Mouse (Mus musculus) hindbrain, embryonic 11.5 days (tissue): ENCODE measurements around the gene 2410137M14Rik. TPM values are rescaled to one million over a fixed set of nuclear protein-coding genes. Genes with fewer than 3 reads are reported as not detected.
"Not testable (repeated sequence)": the region's sequence is repeated elsewhere in the genome, so short reads cannot be mapped to it uniquely, and the experiment has no call there.

Source experiments
- ATAC-seq: fragments of 200-750 bp; cut with Nextera tagmentation; 2 replicates; pipeline ENCODE4 v1.8.0; 2017; ENCODE audit warnings: mild to moderate bottlenecking, moderate TSS enrichment, moderate library complexity; ENCODE audit not compliant: low FRiP score
- DNase-seq: peaks from one replicate; pipeline ENCODE4 v3.0.0-alpha.2; 2015; ENCODE audit warnings: low spot score
- H3K27ac ChIP-seq: fragments of 300-500 bp; sonication (generic); 2 replicates; pipeline ENCODE4 v1.5.1; 2014; ENCODE audit warnings: mild to moderate bottlenecking, low read depth, low read length
- H3K27me3 ChIP-seq: fragments of 300-500 bp; sonication (generic); 2 replicates; pipeline ENCODE4 v1.6.1; 2014; ENCODE audit warnings: mild to moderate bottlenecking, low read length, moderate library complexity, mixed read lengths; ENCODE audit not compliant: control insufficient read depth, insufficient read depth
- H3K36me3 ChIP-seq: fragments of 300-500 bp; sonication (generic); 2 replicates; pipeline ENCODE4 v1.6.1; 2014; ENCODE audit warnings: mild to moderate bottlenecking, low read length, moderate library complexity, mixed read lengths; ENCODE audit not compliant: control insufficient read depth, insufficient read depth
- H3K4me1 ChIP-seq: fragments of 300-500 bp; sonication (generic); replicated peaks from 2 replicates; pipeline ENCODE4 v1.6.1; 2014; ENCODE audit warnings: low read length, mixed read lengths; ENCODE audit not compliant: control insufficient read depth, insufficient read depth
- H3K4me2 ChIP-seq: fragments of 300-500 bp; sonication (generic); replicated peaks from 2 replicates; pipeline ENCODE4 v1.6.1; 2014; ENCODE audit warnings: mild to moderate bottlenecking, low read depth, low read length
- H3K4me3 ChIP-seq: fragments of 300-500 bp; sonication (generic); 2 replicates; pipeline ENCODE4 v1.5.1; 2014; ENCODE audit warnings: low read depth, low read length
- H3K9ac ChIP-seq: fragments of 300-500 bp; sonication (generic); 2 replicates; pipeline ENCODE4 v1.6.1; 2014; ENCODE audit warnings: low read depth, low read length
- H3K9me3 ChIP-seq: fragments of 300-500 bp; sonication (generic); 2 replicates; pipeline ENCODE4 v1.6.1; 2016; ENCODE audit warnings: low read length; ENCODE audit not compliant: control insufficient read depth
- WGBS: fragments of 180-500 bp; shearing (Covaris S2); extraction: QIAGEN DNeasy Blood & Tissue Kit; methylation state at CpG from one replicate; pipeline ENCODE4 v1.1.7; 2014; 5-methylcytosine and 5-hydroxymethylcytosine counted together
- polyA plus RNA-seq: library from polyadenylated mRNA; unstranded; fragments of >200 nt; fragmentation: Nextera tagmentation; extraction: Ambion mirVana; gene quantifications from 2 replicates; pipeline ENCODE4 v1.2.1, GENCODE M21; 2014

2410137M14Rik gene
- polyA plus RNA-seq, 1 experiment from 2014 or later: not detected

GRCm38 (mm10) chr17:37000863-37001262 lies 19.8 kb upstream of the 2410137M14Rik start, which contains the start of gene Zfp57:
TSS of gene Zfp57 (plus strand) at chr17:37001163.
- no peaks in the 10 kb centered on the region for H3K9me3 ChIP-seq
- WGBS: 94% methylated on average over 7 of the region's 7 CpGs
- H3K4me1 ChIP-seq: 0 out of 2 replicates have a peak, but pooled peaks cover 2% of the 10 kb centered on the region
- peak within 1 kb of the TSS; percentile 80; the same call in 1 of the 2 replicates for H3K4me3 ChIP-seq
- no peak for DNase-seq
- no peaks in the 10 kb centered on the region for H3K27me3 ChIP-seq
- no peak for ATAC-seq
- H3K27ac ChIP-seq: no peak within 1 kb of the TSS
- H3K4me2 ChIP-seq: peak within 1 kb of the TSS; percentile 61; the same call in 1 of the 2 replicates
- H3K9ac ChIP-seq: no peak within 1 kb of the TSS
- H3K36me3 ChIP-seq: no peaks in the 10 kb centered on the region

- no peak overlapping the region for H3K4me3 ChIP-seq
- ATAC-seq: no peak
- no peak for DNase-seq
- H3K36me3 ChIP-seq: no peaks in the 10 kb centered on the region
- H3K27me3 ChIP-seq: no peaks in the 10 kb centered on the region
- 77% methylated on average over 2 of the region's 2 CpGs for WGBS
- no peak overlapping the region for H3K4me2 ChIP-seq
- H3K27ac ChIP-seq: no peak overlapping the region
- H3K9ac ChIP-seq: no peak overlapping the region
- H3K4me1 ChIP-seq: 0 out of 2 replicates have a peak, but pooled peaks cover 2% of the 10 kb centered on the region
- no peaks in the 10 kb centered on the region for H3K9me3 ChIP-seq
These were observed 17.4 kb upstream of the 2410137M14Rik start for GRCm38 (mm10) chr17:36998477-36998876.

DNA sequence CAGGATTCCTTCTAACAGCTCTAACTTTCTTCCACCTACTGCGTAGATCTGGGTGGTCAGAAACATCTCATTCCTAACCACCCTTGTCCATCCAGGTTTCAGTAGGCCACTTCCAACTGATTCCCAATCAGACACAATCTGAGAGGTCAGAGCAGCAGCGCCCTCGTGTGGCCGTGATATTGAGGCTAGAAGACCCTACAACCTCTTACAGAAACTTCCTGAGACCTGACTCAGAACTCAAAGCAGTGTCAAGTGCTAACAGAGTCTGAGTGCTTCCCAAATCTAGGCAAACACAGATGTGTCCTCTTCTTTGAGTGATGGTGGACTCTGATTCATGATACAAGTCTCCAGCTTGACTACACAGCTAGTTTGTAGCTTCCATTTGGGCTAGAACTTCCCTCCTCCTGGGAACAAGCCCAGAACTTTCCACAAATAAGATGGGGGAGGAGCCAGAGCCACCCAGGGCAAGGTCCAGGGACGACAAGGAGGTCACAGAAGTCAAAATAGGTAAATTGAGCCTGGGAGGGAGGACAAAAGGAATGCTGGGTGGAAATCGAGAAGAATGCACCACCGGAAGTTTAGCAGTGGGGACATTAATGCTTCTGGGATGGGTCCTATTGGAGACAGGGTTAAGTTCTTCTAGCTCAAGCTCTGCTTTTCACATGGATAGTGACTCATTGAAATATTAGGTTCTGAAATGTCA lies 16.1 kb upstream of the 2410137M14Rik start:
- Histone ChIP-seq H3K27ac (no peak overlapping the region), H3K9me3 (no peaks in the 10 kb centered on the region), H3K36me3 (no peaks in the 10 kb centered on the region), H3K27me3 (no peaks in the 10 kb centered on the region), H3K4me2 (no peak overlapping the region), H3K4me3 (no peak overlapping the region), H3K9ac (no peak overlapping the region), H3K4me1 (no peaks in the 10 kb centered on the region)
- peak; percentile 57; the same call in 1 of the 2 replicates for ATAC-seq
- WGBS: 28% methylated on average over 7 of the region's 7 CpGs
- DNase-seq: peak; percentile 91

GRCm38 (mm10) chr17:36995448-36995847 lies 14.4 kb upstream of the 2410137M14Rik start:
- ATAC-seq (no peak), DNase-seq (no peak)
- H3K36me3 ChIP-seq: no peaks in the 10 kb centered on the region
- no peak overlapping the region for H3K9ac ChIP-seq
- H3K27me3 ChIP-seq: no peaks in the 10 kb centered on the region
- H3K27ac ChIP-seq: no peak overlapping the region
- no peaks in the 10 kb centered on the region for H3K4me1 ChIP-seq
- H3K4me3 ChIP-seq: no peak overlapping the region
- H3K4me2 ChIP-seq: no peak overlapping the region
- 57% methylated on average over 3 of the region's 3 CpGs for WGBS
- no peaks in the 10 kb centered on the region for H3K9me3 ChIP-seq

DNA sequence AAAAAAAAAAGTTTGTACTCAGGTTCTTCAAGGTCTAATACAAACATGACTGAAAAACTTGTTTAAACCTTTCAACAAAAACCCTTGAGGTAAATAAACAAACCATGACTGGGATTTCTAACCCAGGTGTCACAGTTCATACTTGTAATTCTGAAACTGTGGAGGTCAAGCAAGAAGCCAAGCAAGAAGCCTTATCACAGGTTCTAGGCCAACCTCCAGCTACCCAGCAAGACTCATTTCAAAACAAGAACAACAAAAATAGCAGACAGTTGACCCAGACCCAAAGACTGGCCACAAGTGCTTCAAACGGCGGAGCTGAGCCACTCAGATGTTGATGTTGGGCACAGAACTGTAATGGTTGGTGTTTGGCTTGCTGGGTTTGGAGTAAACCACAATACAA lies 13.5 kb upstream of the 2410137M14Rik start:
- H3K36me3 ChIP-seq: no peaks in the 10 kb centered on the region
- H3K27me3 ChIP-seq: peaks cover under 1% of the 10 kb centered on the region; the same call in 1 of the 2 replicates
- DNase-seq (no peak), ATAC-seq (no peak)
- no peak overlapping the region for H3K27ac ChIP-seq
- WGBS: 92% methylated on average over 2 of the region's 2 CpGs
- no peak overlapping the region for H3K4me3 ChIP-seq
- H3K9me3 ChIP-seq: no peaks in the 10 kb centered on the region
- H3K9ac ChIP-seq: no peak overlapping the region
- no peak overlapping the region for H3K4me2 ChIP-seq
- H3K4me1 ChIP-seq: no peaks in the 10 kb centered on the region

GRCm38 (mm10) chr17:36993770-36994325 lies 12.8 kb upstream of the 2410137M14Rik start:
- 84% methylated on average over 4 of the region's 4 CpGs for WGBS
- Histone ChIP-seq H3K9ac (no peak overlapping the region), H3K4me2 (no peak overlapping the region), H3K27me3 (peaks cover 7% of the 10 kb centered on the region), H3K27ac (no peak overlapping the region), H3K4me3 (no peak overlapping the region), H3K36me3 (no peaks in the 10 kb centered on the region), H3K9me3 (no peaks in the 10 kb centered on the region), H3K4me1 (no peaks in the 10 kb centered on the region)
- DNase-seq (no peak), ATAC-seq (no peak)

DNA sequence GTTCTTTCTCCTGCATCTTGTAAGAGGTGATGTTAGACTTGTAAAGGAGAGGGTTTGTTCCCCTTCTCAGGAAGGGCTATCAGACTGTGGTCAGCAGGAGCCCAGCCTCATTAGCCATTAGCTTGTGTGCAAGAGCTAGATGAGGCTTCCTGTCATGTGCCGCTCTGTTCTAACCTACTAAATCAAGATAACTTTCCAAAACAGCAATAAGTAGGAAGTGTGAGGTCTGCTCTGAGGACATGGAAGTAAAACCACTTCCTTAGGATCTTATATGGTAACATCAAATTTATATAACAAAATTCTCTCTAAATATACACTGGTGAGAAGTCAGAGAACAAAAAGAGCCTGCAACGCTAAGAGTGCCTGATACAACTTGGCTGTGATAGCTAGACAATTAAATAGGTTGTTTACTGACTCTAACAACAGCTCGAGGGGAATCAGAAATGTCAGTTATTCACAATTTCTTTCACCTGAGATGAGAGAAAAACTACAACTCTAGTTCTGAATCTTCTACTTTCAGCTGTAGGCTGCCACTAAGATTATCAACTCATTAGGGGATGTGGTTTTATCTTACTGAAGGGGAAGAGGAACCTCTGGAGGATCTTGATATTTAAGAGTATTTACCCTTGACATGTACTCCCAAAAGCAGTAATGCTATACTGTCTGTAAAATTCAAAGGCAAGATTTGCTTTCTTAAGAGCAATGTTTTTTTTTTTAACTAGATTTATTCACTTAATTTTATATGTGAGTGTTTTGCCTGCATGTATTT lies 11.5 kb upstream of the 2410137M14Rik start:
- no peak overlapping the region for H3K4me2 ChIP-seq
- peaks cover 11% of the 10 kb centered on the region for H3K27me3 ChIP-seq
- ATAC-seq: no peak
- H3K9ac ChIP-seq: no peak overlapping the region
- DNase-seq: no peak
- no peaks in the 10 kb centered on the region for H3K9me3 ChIP-seq
- H3K4me3 ChIP-seq: no peak overlapping the region
- 78% methylated on average over 3 of the region's 3 CpGs for WGBS
- H3K27ac ChIP-seq: no peak overlapping the region
- no peaks in the 10 kb centered on the region for H3K36me3 ChIP-seq
- no peaks in the 10 kb centered on the region for H3K4me1 ChIP-seq

DNA sequence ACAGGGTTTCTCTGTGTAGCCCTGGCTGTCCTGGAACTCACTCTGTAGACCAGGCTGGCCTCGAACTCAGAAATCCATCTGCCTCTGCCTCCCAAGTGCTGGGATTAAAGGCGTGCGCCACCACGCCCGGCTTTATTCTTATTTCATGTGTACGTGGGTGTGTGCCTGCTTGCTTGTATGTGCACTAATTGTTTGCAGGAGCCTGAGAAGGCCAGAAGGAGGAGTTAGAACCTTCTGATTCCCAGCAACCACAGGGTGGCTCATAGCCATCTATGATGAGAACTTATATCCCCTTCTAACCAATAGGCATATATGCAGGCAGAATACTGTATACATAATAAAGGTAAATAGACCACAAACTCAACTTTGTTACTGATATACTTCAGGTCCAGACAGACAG lies 9.6 kb upstream of the 2410137M14Rik start:
- ATAC-seq, H3K27ac ChIP-seq, H3K9me3 ChIP-seq, H3K36me3 ChIP-seq, H3K9ac ChIP-seq, H3K4me2 ChIP-seq, H3K4me1 ChIP-seq, H3K4me3 ChIP-seq, DNase-seq: not testable (repeated sequence)
- 96% methylated on average over 6 of the region's 6 CpGs for WGBS
- H3K27me3 ChIP-seq: peaks cover 11% of the 10 kb centered on the region
